Mouse (Mus musculus) left cerebral cortex, adult 8-10 months (tissue): ENCODE data around the gene Olfr802. TPM values are rescaled to one million over a fixed set of nuclear protein-coding genes. Genes with fewer than 3 reads are reported as not detected.

ENCODE experiments used
- DNase-seq, 2 experiments: peaks; one replicate each; pipeline ENCODE4 v3.0.0; 2022; ENCODE audit warnings: low spot score in 2 of 2
- microRNA-seq, 2 experiments: library from miRNA; unstranded; fragments of <30 nt; microRNA quantifications; one replicate each; pipeline ENCODE4 v1.2.0; 2022
- total RNA-seq, 4 experiments: library from RNA; stranded (reverse); gene quantifications; 2 replicates each; pipeline ENCODE4 v1.2.4; 2022

Gene Olfr802
- total RNA-seq: under 1 TPM in 1 of 4 experiments, not detected in 3; 0.11 TPM

DNA sequence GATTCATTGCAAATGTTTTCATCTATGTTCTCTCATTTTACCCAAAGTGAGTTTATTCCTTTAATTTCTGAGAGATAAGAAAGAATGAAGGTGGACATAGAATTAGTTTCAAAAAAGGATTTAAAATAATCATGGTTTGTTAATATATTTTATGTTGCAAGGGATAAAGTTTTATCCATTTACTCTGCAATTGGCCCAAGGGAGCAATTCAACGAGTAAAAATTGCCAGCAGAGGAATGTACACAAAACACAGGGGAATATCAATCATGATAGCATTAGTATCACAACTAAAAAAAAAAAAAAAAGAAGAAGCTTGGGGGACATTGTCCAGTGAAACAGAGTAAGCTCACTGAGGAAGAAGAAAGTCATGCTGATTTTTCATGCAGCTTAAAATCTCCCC is at the start of gene Olfr802:
Gene Olfr802, minus strand, starts transcription at position 101 of the 400 bp plus-strand sequence.
- no peak for DNase-seq

DNA sequence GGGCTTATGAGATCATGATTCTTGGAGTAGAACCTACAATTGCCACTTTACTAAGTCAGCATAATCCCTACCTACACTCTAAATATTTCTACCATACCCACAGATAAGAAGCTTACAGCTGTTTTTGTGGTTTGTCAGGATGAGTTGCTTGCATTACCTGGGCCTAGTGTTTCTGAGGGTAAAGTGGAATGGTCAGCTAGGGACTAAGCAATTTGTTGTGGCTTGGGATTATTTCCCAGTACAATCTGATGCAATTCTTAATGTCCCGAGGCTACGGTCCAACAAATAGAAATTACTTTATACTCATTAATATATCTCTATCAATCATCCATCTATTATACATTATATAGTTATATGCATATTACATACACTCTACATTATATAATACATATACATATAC is 41.3 kb upstream of the Olfr802 start, which contains the start of gene Olfr805:
Gene Olfr805, minus strand, starts transcription at position 101 of the 400 bp plus-strand sequence.
- DNase-seq: no peak

DNA sequence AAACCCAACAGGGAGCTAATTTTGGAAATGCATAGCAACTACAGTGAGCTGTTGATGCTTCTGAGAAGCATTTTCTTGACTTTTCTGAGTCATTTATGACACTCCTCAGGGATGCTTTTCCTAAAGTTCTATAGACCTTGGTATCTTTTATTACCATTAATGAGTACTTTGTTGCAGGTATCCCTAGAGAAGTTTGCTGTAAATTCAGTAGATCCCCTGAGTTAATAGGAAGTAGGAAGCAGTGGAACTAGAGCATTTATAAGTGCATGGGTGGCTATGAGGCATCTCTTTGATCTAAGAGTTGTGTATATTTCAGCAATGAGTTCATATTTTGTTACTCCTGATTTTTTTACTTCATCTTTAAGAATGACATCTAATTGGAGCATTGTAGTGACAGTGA is 14.9 kb upstream of the Olfr802 start, which contains the start of gene Olfr804:
Gene Olfr804, plus strand, starts transcription at position 301 of the 400 bp plus-strand sequence.
- no peak for DNase-seq

DNA sequence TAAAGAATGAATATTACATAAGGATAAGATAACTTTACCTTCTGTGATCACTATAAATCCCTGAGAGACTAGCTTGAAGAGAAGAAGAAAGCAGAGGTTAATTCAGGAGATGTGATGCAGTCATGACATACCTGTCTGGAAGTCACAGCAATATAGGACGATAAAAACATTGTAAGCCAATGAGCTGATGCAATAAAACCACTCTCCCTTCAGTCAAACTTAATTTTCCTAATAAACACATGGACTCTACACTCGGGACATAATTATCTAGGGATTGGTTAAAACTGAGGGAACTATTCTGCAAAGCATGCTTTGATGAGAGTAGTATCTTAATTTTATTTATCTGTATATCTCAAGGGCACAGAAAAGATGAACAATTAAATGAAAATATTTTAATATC is 6.2 kb upstream of the Olfr802 start, which contains the start of gene Olfr803:
Gene Olfr803, minus strand, starts transcription at position 101 of the 400 bp plus-strand sequence.
- no peak for DNase-seq

DNA sequence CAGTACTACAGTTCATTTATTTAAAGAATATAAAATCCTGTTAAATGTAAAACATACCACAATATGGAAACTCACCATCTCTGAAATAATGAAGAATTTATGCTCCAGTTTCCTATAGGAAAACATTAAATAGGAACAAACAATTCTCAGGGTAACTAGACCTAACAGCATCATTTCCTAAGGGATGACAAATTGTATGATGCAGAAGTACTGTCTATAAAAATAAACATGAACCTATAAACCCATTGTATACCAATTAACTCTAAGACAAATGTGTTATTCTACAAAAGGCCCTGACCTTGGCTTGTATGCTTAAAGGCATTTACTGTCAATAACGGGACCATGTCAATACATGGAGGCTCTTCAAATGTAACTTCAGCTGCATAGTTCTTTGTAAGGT is 14.2 kb downstream of the Olfr802 start, which contains the start of gene Olfr801:
Gene Olfr801, minus strand, starts transcription at position 101 of the 400 bp plus-strand sequence.
- no peak for DNase-seq

DNA sequence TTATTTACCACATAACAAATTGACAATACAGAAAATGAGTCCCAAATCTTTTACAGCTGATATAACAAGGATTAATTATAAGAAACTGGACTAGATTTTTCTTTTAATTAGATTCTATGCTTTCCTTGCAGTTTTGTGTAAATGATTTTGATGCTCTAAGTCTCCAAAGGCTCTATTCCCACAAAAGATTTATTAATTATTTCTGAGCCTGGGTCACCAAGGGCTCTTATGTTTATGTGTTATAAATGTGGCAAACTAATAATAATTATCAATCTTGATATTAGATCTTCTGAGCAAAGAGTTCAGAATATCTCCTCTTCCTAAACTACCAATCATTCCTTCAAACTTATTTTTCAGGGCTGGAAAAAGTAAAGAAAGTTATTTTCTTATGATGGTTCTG is 30.6 kb downstream of the Olfr802 start, which contains the start of gene Olfr800:
Gene Olfr800, plus strand, starts transcription at position 301 of the 400 bp plus-strand sequence.
- no peak for DNase-seq

DNA sequence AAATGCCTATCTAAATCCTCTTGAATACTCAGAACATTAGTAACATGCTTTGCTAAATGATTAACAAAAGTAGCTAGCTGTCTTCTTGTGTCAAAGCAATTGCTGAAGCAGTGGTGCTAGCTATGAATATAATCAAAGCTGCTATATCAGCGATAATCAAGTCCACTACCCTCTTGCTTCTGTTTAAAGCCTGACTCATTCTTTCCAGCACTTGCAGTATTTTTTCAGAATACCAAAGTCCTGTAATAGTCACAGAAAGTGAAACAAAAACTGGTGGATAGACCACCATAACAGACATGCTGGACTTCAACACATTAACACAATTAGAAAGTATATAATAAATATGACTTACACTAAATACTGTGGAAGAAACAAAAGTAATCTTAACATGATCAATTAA is 36.2 kb downstream of the Olfr802 start:
- no peak for DNase-seq

DNA sequence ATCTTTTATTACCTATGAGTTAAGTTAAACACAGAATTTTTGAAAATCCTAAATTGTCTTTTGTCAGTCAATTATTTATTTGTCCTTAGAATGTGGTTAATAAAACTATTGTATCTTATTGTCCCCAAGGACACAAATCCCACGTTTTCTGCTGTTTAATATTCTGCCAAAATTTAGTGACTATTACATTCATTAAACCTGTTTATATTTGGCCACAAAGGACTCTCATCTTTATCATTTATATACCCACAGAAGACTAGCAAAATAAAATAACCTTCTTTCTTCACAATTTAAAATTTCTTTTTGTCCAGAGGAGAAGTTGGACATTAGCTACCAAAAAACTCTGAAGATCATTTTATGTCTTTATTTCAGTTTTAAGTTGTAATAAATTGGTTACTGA is 50.8 kb downstream of the Olfr802 start, which contains the start of gene Olfr799:
Gene Olfr799, plus strand, starts transcription at position 301 of the 400 bp plus-strand sequence.
- no peak for DNase-seq

DNA sequence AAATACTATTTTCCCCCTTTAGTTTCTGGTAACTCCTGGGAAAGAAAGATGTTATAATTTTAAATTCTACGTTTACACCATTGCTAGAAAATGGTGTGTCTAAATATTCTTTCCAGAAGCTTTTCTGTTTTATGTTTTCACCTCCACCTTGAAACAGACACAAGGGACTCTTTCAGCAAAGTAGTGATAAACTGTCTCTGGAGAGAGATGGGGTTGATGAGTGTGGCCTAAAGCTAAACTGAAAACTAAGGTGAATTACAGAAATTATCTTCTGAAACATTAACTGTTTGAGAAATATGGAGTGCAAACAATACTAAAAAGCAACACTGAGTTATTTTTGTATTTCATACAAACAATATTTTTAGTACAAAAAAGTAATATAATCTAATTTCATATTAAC is 60.1 kb downstream of the Olfr802 start, which contains the start of gene Olfr798:
Gene Olfr798, minus strand, starts transcription at position 101 of the 400 bp plus-strand sequence.
- no peak for DNase-seq

Small RNA genes lying within 50 kb of the gene (microRNA-seq; reads per million reads assigned to microRNA genes)
- 0 reads per million in 2 experiments for gene Gm24485

Other genes starting within 250 kb of the Olfr802 start
- not detected for gene Olfr787, start 226.3 kb downstream of the Olfr802 start, total RNA-seq
- gene Olfr788, start 217.2 kb downstream of the Olfr802 start, total RNA-seq: not detected
- not detected for gene Olfr789, start 203.4 kb downstream of the Olfr802 start, total RNA-seq
- gene Olfr790, start 189.7 kb downstream of the Olfr802 start, total RNA-seq: not detected
- not detected for gene Olfr791, start 166.4 kb downstream of the Olfr802 start, total RNA-seq
- gene Olfr792, start 149.0 kb downstream of the Olfr802 start, total RNA-seq: not detected
- not detected for gene Olfr794, start 120.5 kb downstream of the Olfr802 start, total RNA-seq
- gene Olfr796, start 75.6 kb downstream of the Olfr802 start, total RNA-seq: not detected
- not detected for gene Olfr798, start 60.2 kb downstream of the Olfr802 start, total RNA-seq
- not detected for gene Olfr799, start 50.7 kb downstream of the Olfr802 start, total RNA-seq
- gene Olfr800, start 30.5 kb downstream of the Olfr802 start, total RNA-seq: not detected
- not detected for gene Olfr801, start 14.3 kb downstream of the Olfr802 start, total RNA-seq
- not detected for gene Olfr803, start 6.1 kb upstream of the Olfr802 start, total RNA-seq
- gene Olfr804, start 15.0 kb upstream of the Olfr802 start, total RNA-seq: not detected
- gene Olfr805, start 41.2 kb upstream of the Olfr802 start, total RNA-seq: not detected
- gene Olfr806, start 53.8 kb upstream of the Olfr802 start, total RNA-seq: not detected
- not detected for gene Olfr807, start 69.6 kb upstream of the Olfr802 start, total RNA-seq
- gene Olfr808, start 77.3 kb upstream of the Olfr802 start, total RNA-seq: not detected
- gene Olfr809, start 86.5 kb upstream of the Olfr802 start, total RNA-seq: not detected
- gene Olfr810, start 106.7 kb upstream of the Olfr802 start, total RNA-seq: not detected
- not detected for gene Olfr811, start 116.2 kb upstream of the Olfr802 start, total RNA-seq
- gene Olfr812, start 157.9 kb upstream of the Olfr802 start, total RNA-seq: not detected
- gene Olfr813, start 167.2 kb upstream of the Olfr802 start, total RNA-seq: not detected
- not detected for gene Olfr814, start 191.7 kb upstream of the Olfr802 start, total RNA-seq
- gene Olfr815, start 217.7 kb upstream of the Olfr802 start, total RNA-seq: not detected
- not detected for gene Olfr816, start 227.4 kb upstream of the Olfr802 start, total RNA-seq